ENCODE assay signal across 9 mouse cellular contexts in the genomic region with DNA sequence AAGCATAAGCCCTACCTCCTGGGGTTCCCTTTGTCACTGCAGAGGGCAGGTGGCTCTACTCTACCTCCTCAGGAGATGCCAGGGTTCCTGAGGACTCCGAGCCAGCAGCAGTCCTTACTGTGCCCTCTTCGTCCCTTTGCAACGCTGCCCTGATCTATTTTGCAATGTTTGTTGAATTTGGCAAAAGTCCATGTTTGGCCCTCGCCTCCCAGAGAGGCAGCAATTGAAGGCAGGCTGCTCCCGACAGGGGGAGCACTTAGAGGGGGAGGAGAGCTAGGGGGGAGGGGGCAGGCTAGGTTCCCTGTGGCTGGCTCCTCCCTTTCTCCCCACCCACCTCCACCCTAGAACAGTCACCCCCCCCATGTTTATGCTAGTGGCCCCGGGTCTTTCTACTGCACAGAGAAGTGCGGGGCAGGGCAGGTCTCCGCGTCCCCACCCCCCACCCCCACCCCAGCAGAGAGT. TPM values are rescaled to one million over a fixed set of nuclear protein-coding genes. Genes with fewer than 3 reads are reported as not detected.
DNase-seq lines count a peak whose midpoint lies in the region; ATAC-seq and TF ChIP-seq lines count a peak whose summit lies in the region.
"Had no signal": no experiment of that assay in that cellular context is flagged by ENCODE, and none has a peak within 500 bp of the region (broad histone marks: within the 10 kb centered on the region; RNA-seq: fewer than 3 reads in every experiment).

No protein-coding gene starts in this region.

- no peak overlapping the region for H3K27ac ChIP-seq in hindbrain, embryonic 14.5 days
- no peak overlapping the region for H3K27ac ChIP-seq in hindbrain, embryonic 12.5 days
- no peak overlapping the region for H3K27ac ChIP-seq in embryonic facial prominence, embryonic 12.5 days
- H3K27ac ChIP-seq in intestine, embryonic 16.5 days (ENCODE audit: low read length): no peak overlapping the region

- POLR2A ChIA-PET in Patski (lab: Charles Lee): no interaction called here

- no peaks in the 10 kb centered on the region for H3K36me3 ChIP-seq in hindbrain, embryonic 14.5 days (replicated peaks; ENCODE audit: control insufficient read depth, insufficient read depth)
- no peaks in the 10 kb centered on the region for H3K36me3 ChIP-seq in hindbrain, embryonic 12.5 days
- no peaks in the 10 kb centered on the region for H3K36me3 ChIP-seq in embryonic facial prominence, embryonic 12.5 days
- no peaks in the 10 kb centered on the region for H3K36me3 ChIP-seq in intestine, embryonic 16.5 days (ENCODE audit: control insufficient read depth, insufficient read depth, low read length)
- H3K36me3 ChIP-seq: G1E had no signal

- no peak overlapping the region for H3K4me3 ChIP-seq in hindbrain, embryonic 14.5 days (replicated peaks; ENCODE audit: low read length)
- no peak overlapping the region for H3K4me3 ChIP-seq in hindbrain, embryonic 12.5 days
- H3K4me3 ChIP-seq in embryonic facial prominence, embryonic 12.5 days: no peak overlapping the region
- no peak overlapping the region for H3K4me3 ChIP-seq in intestine, embryonic 16.5 days (ENCODE audit: low read length)

- no peak for TF ChIP-seq CTCF in Patski (IDR thresholded peaks at IDR 0.05)

- H3K9me3 ChIP-seq in hindbrain, embryonic 14.5 days (ENCODE audit: control insufficient read depth, low read length): no peaks in the 10 kb centered on the region
- no peaks in the 10 kb centered on the region for H3K9me3 ChIP-seq in hindbrain, embryonic 12.5 days (replicated peaks)
- no peaks in the 10 kb centered on the region for H3K9me3 ChIP-seq in embryonic facial prominence, embryonic 12.5 days
- no peaks in the 10 kb centered on the region for H3K9me3 ChIP-seq in intestine, embryonic 16.5 days (ENCODE audit: control insufficient read depth, low read length)
- H3K9me3 ChIP-seq: G1E had no signal

- CTCF ChIA-PET in Patski (lab: Charles Lee): interaction anchor here (1.1 to 2.5 kb wide), 3 partner anchors 10 to 55 kb away, joined by 3 to 6 read pairs (median 3); partner anchors contain the start of gene Itih1

- DNase-seq in hindbrain, embryonic 14.5 days (ENCODE audit: low spot score): peak; percentile 33
- no peak for DNase-seq in Patski (ENCODE audit: low read depth, low spot score)
- DNase-seq in lung, adult 18-20 months: peak; percentile 87 to 93

- H3K4me1 ChIP-seq in hindbrain, embryonic 14.5 days (replicated peaks; ENCODE audit: control insufficient read depth, insufficient read depth, low read length): no peaks in the 10 kb centered on the region
- H3K4me1 ChIP-seq in hindbrain, embryonic 12.5 days: 0 out of 2 replicates have a peak, but pooled peaks cover 3% of the 10 kb centered on the region
- H3K4me1 ChIP-seq in embryonic facial prominence, embryonic 12.5 days: peaks cover 8% of the 10 kb centered on the region
- H3K4me1 ChIP-seq in intestine, embryonic 16.5 days (ENCODE audit: control insufficient read depth, insufficient read depth, low read length): peaks cover 8% of the 10 kb centered on the region

- H3K27me3 ChIP-seq in hindbrain, embryonic 14.5 days (ENCODE audit: control insufficient read depth, insufficient read depth, low read length): no peaks in the 10 kb centered on the region
- no peaks in the 10 kb centered on the region for H3K27me3 ChIP-seq in hindbrain, embryonic 12.5 days
- no peaks in the 10 kb centered on the region for H3K27me3 ChIP-seq in Patski
- no peaks in the 10 kb centered on the region for H3K27me3 ChIP-seq in embryonic facial prominence, embryonic 12.5 days
- H3K27me3 ChIP-seq in intestine, embryonic 16.5 days (replicated peaks; ENCODE audit: control insufficient read depth, insufficient read depth, low read length): no peaks in the 10 kb centered on the region

- H3K4me2 ChIP-seq in hindbrain, embryonic 14.5 days (replicated peaks): no peak overlapping the region
- H3K4me2 ChIP-seq in hindbrain, embryonic 12.5 days (replicated peaks): no peak overlapping the region; the same call in 1 of the 2 replicates
- H3K4me2 ChIP-seq in embryonic facial prominence, embryonic 12.5 days (replicated peaks): peak overlapping the region; percentile 25
- 0 out of 2 replicates have a peak overlapping the region, but pooled peaks have one; percentile 16 for H3K4me2 ChIP-seq in intestine, embryonic 16.5 days (ENCODE audit: low read depth, low read length)

- 19% methylated on average over 9 of the region's 9 CpGs for WGBS in hindbrain, embryonic 14.5 days
- 21% methylated on average over 9 of the region's 9 CpGs for WGBS in hindbrain, embryonic 12.5 days
- 11% methylated on average over 8 of the region's 9 CpGs for whole genome bisulfite sequencing in embryonic facial prominence, embryonic 12.5 days
- 9% methylated on average over 9 of the region's 9 CpGs for WGBS in intestine, embryonic 16.5 days

- no peak for ATAC-seq in hindbrain, embryonic 14.5 days (ENCODE audit: low FRiP score)
- no peak for ATAC-seq in hindbrain, embryonic 12.5 days (ENCODE audit: low FRiP score)
- ATAC-seq in Patski: peak; percentile 41
- no peak for ATAC-seq in embryonic facial prominence, embryonic 12.5 days (ENCODE audit: insufficient number of reproducible peaks, insufficient read depth, low FRiP score, low TSS enrichment)
- peak; percentile 62 for ATAC-seq in intestine, embryonic 16.5 days
- no peak for ATAC-seq in frontal cortex, adult (ENCODE audit: low TSS enrichment)
- no peak for ATAC-seq in CD4-positive, CD25-positive, alpha-beta regulatory T cell, adult 4 months

- H3K9ac ChIP-seq in hindbrain, embryonic 14.5 days: no peak overlapping the region
- no peak overlapping the region for H3K9ac ChIP-seq in hindbrain, embryonic 12.5 days
- H3K9ac ChIP-seq in embryonic facial prominence, embryonic 12.5 days: no peak overlapping the region
- H3K9ac ChIP-seq in intestine, embryonic 16.5 days (ENCODE audit: low read depth, low read length): no peak overlapping the region

- in situ Hi-C loops in Patski (cut with MboI; ENCODE audit: low pct_unique_long_range_greater_than_20kb): no loop called here

RNA-seq across cellular contexts. Expression of gene Itih4, which starts 2.0 kb away (rescaled TPM):
- not detected in 2 replicates for polyA plus RNA-seq in hindbrain, embryonic 14.5 days (2014; fragmentation: Nextera tagmentation; extraction: Ambion mirVana)
- 0.08 and 0.19 TPM in 2 replicates for polyA plus RNA-seq in hindbrain, embryonic 12.5 days (2016; fragmentation: Nextera tagmentation; extraction: Ambion mirVana)
- polyA plus RNA-seq in Patski (2021): 0.65 TPM
- polyA plus RNA-seq in embryonic facial prominence, embryonic 12.5 days (2016; fragmentation: Nextera tagmentation; extraction: Ambion mirVana): not detected in 2 replicates
- polyA plus RNA-seq in intestine, embryonic 16.5 days (2015; fragmentation: Nextera tagmentation; extraction: Ambion mirVana): 1.0 and 3.1 TPM in 2 replicates
- not detected for polyA plus RNA-seq in CD4-positive, CD25-positive, alpha-beta regulatory T cell, adult 4 months (2017; shearing (Covaris generic))
- polyA plus RNA-seq: G1E had no signal

RNA-seq across cellular contexts. Expression of gene Mustn1, which starts 9.3 kb away (rescaled TPM):
- polyA plus RNA-seq in hindbrain, embryonic 14.5 days (2014; fragmentation: Nextera tagmentation; extraction: Ambion mirVana): 0.67 and 1.5 TPM in 2 replicates
- polyA plus RNA-seq in hindbrain, embryonic 12.5 days (2016; fragmentation: Nextera tagmentation; extraction: Ambion mirVana): 0.80 and 2.2 TPM in 2 replicates
- polyA plus RNA-seq in Patski (2021): 0.46 TPM
- 2.5 and 4.3 TPM in 2 replicates for polyA plus RNA-seq in embryonic facial prominence, embryonic 12.5 days (2016; fragmentation: Nextera tagmentation; extraction: Ambion mirVana)
- polyA plus RNA-seq in intestine, embryonic 16.5 days (2015; fragmentation: Nextera tagmentation; extraction: Ambion mirVana): 8.8 and 10.6 TPM in 2 replicates
- 1 to 10 TPM in 1 of 2 experiments, under 1 TPM in 1; 0.26 to 1.0 TPM for polyA plus RNA-seq in CD4-positive, CD25-positive, alpha-beta regulatory T cell, adult 4 months (2017; shearing (Covaris generic))

RNA-seq across cellular contexts. Expression of gene Itih3, which starts 35.3 kb away (rescaled TPM):
- 2.5 and 3.1 TPM in 2 replicates for polyA plus RNA-seq in hindbrain, embryonic 14.5 days (2014; fragmentation: Nextera tagmentation; extraction: Ambion mirVana)
- 0.27 and 0.89 TPM in 2 replicates for polyA plus RNA-seq in hindbrain, embryonic 12.5 days (2016; fragmentation: Nextera tagmentation; extraction: Ambion mirVana)
- polyA plus RNA-seq in Patski (2021): 0.42 TPM
- polyA plus RNA-seq in embryonic facial prominence, embryonic 12.5 days (2016; fragmentation: Nextera tagmentation; extraction: Ambion mirVana): 0.28 and 0.46 TPM in 2 replicates
- polyA plus RNA-seq in intestine, embryonic 16.5 days (2015; fragmentation: Nextera tagmentation; extraction: Ambion mirVana): 3.6 and 8.1 TPM in 2 replicates
- polyA plus RNA-seq in CD4-positive, CD25-positive, alpha-beta regulatory T cell, adult 4 months (2017; shearing (Covaris generic)): not detected
- polyA plus RNA-seq: G1E had no signal

RNA-seq across cellular contexts. Expression of gene Itih1, which starts 54.8 kb away (rescaled TPM):
- polyA plus RNA-seq in hindbrain, embryonic 14.5 days (2014; fragmentation: Nextera tagmentation; extraction: Ambion mirVana): not detected in 2 replicates
- polyA plus RNA-seq in hindbrain, embryonic 12.5 days (2016; fragmentation: Nextera tagmentation; extraction: Ambion mirVana): not detected in 2 replicates
- polyA plus RNA-seq in Patski (2021): 0.87 TPM
- not detected in 2 replicates for polyA plus RNA-seq in embryonic facial prominence, embryonic 12.5 days (2016; fragmentation: Nextera tagmentation; extraction: Ambion mirVana)
- polyA plus RNA-seq in intestine, embryonic 16.5 days (2015; fragmentation: Nextera tagmentation; extraction: Ambion mirVana): 0.51 and 1.1 TPM in 2 replicates
- polyA plus RNA-seq in CD4-positive, CD25-positive, alpha-beta regulatory T cell, adult 4 months (2017; shearing (Covaris generic)): not detected
- polyA plus RNA-seq: G1E had no signal

Comparison
In these comparisons a context has a peak if more than half of its experiments do, and no peak if none do; other contexts are left out.
1. ATAC-seq: peak in Patski (single experiment) and intestine, embryonic 16.5 days (single experiment); none in hindbrain, embryonic 14.5 days (single experiment), hindbrain, embryonic 12.5 days (single experiment), embryonic facial prominence, embryonic 12.5 days (single experiment), frontal cortex, adult (single experiment) and CD4-positive, CD25-positive, alpha-beta regulatory T cell, adult 4 months (single experiment).
2. H3K4me2 ChIP-seq: peak in embryonic facial prominence, embryonic 12.5 days (single experiment) and intestine, embryonic 16.5 days (single experiment); none in hindbrain, embryonic 14.5 days (single experiment) and hindbrain, embryonic 12.5 days (single experiment).